Mouse (Mus musculus): ENCODE data around the gene Akr1c6. TPM values are rescaled to one million over a fixed set of nuclear protein-coding genes. Genes with fewer than 3 reads are reported as not detected.

Akr1c6 gene
- not detected in 2 replicates for polyA plus RNA-seq (2012)

DNA sequence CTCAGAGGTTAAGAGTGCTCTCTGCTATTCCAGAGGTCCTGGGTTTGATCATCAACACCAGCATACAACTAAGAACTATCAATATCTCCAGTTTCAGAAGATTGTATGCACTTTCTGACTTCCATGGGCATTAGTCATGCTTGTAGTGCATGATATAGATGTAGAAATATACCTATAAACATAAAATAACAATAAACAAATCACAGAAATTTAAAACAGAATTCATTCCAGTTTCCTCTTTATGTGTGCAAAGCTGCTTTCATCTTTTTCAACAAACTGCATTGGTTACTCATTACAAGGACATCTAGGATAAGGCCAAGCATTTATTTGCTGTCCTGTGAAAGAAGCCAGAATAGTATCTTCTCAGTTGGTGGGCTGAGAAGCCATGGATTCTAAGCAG is at the start of gene Akr1c6:
Akr1c6 (plus strand) TSS at position 301 of the 400 bp plus-strand sequence.
- no peak for TF ChIP-seq GATA1 (IDR thresholded peaks at IDR 0.05; ENCODE audit: low read length)

GRCm38 (mm10) chr13:4384918-4385317 is 49.2 kb upstream of the Akr1c6 start:
- no peak for TF ChIP-seq GATA1 (IDR thresholded peaks at IDR 0.05; ENCODE audit: low read length)

GRCm38 (mm10) chr13:4385541-4385940 is 48.6 kb upstream of the Akr1c6 start:
- TF ChIP-seq GATA1 (IDR thresholded peaks at IDR 0.05; ENCODE audit: low read length) = no peak

GRCm38 (mm10) chr13:4388762-4389446 is 45.2 kb upstream of the Akr1c6 start:
- no peak for TF ChIP-seq GATA1 (IDR thresholded peaks at IDR 0.05; ENCODE audit: low read length)

DNA sequence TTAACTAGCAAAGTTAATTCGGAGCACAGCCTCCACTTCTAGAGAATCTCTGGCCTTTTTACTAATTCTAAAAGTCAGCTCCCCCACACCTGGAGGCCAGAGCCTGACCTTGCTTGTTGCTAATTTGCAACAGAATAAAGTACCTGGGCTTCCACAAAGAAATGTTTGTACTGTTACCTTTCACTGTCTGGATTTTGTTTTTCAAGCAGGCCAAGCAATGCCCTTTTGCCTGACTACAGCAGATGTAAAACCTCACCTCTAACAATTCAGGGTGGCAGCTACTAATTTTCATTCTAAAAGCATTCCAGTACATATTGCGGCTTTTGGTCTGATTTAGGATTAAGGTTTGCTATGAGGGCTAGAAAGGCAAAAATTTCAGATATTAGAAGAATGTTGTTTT is 33.3 kb upstream of the Akr1c6 start:
- no peak for TF ChIP-seq GATA1 (IDR thresholded peaks at IDR 0.05; ENCODE audit: low read length)

GRCm38 (mm10) chr13:4402221-4402620 is 31.9 kb upstream of the Akr1c6 start:
- TF ChIP-seq GATA1 (IDR thresholded peaks at IDR 0.05; ENCODE audit: low read length) = no peak

DNA sequence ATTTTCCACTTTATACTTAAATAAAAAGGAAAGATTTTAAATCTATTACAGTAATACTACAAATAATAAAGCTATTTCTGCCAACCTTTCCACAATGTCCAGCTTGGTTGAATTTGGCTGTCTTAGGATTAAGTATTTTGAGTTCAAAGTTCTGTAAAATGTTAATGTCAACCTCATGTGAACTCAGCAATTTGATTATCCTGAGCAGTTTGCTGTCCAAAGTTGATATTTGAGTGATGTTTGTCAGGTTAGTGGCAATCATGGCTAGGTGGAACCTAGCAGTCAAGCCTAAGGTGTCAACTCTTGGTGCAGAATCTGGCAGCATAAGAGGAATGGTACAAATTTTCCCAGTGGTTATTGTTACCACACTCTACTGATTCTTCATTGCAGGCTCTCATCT is 29.4 kb upstream of the Akr1c6 start:
- no peak for TF ChIP-seq GATA1 (IDR thresholded peaks at IDR 0.05; ENCODE audit: low read length)

DNA sequence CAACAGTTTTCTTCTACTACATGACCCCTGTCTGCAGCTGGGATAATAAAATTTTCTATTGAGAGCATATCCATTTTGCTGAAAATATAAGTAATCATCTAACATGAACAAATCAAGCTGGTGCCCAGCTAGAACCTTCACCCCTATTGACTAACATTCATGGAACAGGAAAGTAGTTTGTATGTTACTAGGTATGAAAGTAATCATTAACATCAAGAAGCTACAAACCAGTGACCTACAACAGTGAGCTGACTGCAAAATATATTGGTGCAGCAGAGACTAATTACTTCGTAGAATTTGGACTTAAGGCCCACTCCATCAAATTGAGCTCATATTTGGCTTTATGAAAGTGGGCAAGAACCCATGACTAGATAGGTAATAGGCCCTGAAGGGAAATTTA is 27.3 kb upstream of the Akr1c6 start:
- TF ChIP-seq GATA1 (IDR thresholded peaks at IDR 0.05; ENCODE audit: low read length) = no peak

- no peak for TF ChIP-seq GATA1 (IDR thresholded peaks at IDR 0.05; ENCODE audit: low read length)
Observed at GRCm38 (mm10) chr13:4428558-4428957, 5.5 kb upstream of the Akr1c6 start.

DNA sequence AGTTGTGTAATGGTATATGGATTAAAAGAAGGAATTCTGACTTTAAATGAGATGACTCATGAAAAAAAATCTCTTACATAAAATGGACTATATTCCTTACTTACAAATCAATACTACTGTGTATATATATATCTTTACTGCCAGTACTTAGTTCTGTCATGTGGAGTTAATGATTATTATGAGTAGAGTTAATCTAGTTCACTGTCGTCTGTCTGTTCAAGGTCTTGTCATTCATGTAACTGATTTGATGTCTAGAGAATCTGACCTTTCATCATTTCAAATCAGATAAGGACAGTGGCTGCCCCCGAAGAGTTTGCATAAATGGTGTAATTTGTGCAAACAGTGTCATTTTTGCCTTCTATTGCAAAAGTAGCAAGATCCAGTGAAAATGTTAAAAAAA is 5.1 kb upstream of the Akr1c6 start:
- TF ChIP-seq GATA1 (IDR thresholded peaks at IDR 0.05; ENCODE audit: low read length) = no peak

GRCm38 (mm10) chr13:4431129-4431528 is 3.0 kb upstream of the Akr1c6 start:
- no peak for TF ChIP-seq GATA1 (IDR thresholded peaks at IDR 0.05; ENCODE audit: low read length)

DNA sequence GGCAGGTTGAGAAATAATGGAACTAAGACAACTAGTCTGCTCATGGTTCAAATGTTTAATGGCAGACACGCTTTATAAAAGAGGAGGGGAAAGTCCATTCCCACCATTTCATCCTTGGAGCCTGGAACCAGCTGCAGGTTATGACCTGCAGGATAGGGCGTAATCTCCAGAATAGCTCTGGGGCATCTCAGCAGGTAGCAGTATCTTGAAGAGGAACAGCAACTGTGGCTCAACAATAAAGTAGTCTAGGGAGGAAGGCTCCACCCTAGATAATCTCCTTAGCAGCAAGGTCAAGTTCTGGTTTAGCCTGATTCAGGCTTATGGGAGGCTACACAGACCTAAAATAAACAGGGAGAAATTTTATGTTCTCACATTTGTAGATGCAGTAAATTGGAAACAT is 31.5 kb downstream of the Akr1c6 start:
- TF ChIP-seq GATA1 (IDR thresholded peaks at IDR 0.05; ENCODE audit: low read length) = no peak

GRCm38 (mm10) chr13:4467896-4468295 is 33.8 kb downstream of the Akr1c6 start:
- TF ChIP-seq GATA1 (IDR thresholded peaks at IDR 0.05; ENCODE audit: low read length) = no peak

Other genes with a start within 250 kb of the Akr1c6 start
- gene Akr1c13, start 243.2 kb upstream of the Akr1c6 start, polyA plus RNA-seq (2012) = 1.7 and 2.4 TPM in 2 replicates
- gene Akr1c19, start 205.6 kb upstream of the Akr1c6 start, polyA plus RNA-seq (2012) = not detected in 2 replicates
- 0.21 and 0.22 TPM in 2 replicates for gene Akr1c12, start 154.9 kb upstream of the Akr1c6 start, polyA plus RNA-seq (2012)
- gene Akr1c20, start 89.0 kb downstream of the Akr1c6 start, polyA plus RNA-seq (2012) = not detected in 2 replicates
- not detected in 2 replicates for gene Akr1c21, start 139.8 kb downstream of the Akr1c6 start, polyA plus RNA-seq (2012)
- 0.22 and 0.29 TPM in 2 replicates for gene Akr1e1, start 174.9 kb downstream of the Akr1c6 start, polyA plus RNA-seq (2012)